Mouse (Mus musculus) embryonic fibroblast, embryonic 13.5 days (primary cell): ENCODE results near the gene Clip3.

Experiments
- CTCF ChIP-seq: IDR thresholded peaks from 2 replicates; pipeline ENCODE4 v1.5.1; 2011; ENCODE audit warnings: mild to moderate bottlenecking, control low read depth, low read length, moderate library complexity, borderline replicate concordance; ENCODE audit not compliant: insufficient read depth
- POLR2A ChIP-seq: IDR thresholded peaks from 2 replicates; pipeline ENCODE4 v1.6.1; 2011; ENCODE audit warnings: low read depth, mild to moderate bottlenecking, control low read depth, low read length, moderate library complexity

DNA sequence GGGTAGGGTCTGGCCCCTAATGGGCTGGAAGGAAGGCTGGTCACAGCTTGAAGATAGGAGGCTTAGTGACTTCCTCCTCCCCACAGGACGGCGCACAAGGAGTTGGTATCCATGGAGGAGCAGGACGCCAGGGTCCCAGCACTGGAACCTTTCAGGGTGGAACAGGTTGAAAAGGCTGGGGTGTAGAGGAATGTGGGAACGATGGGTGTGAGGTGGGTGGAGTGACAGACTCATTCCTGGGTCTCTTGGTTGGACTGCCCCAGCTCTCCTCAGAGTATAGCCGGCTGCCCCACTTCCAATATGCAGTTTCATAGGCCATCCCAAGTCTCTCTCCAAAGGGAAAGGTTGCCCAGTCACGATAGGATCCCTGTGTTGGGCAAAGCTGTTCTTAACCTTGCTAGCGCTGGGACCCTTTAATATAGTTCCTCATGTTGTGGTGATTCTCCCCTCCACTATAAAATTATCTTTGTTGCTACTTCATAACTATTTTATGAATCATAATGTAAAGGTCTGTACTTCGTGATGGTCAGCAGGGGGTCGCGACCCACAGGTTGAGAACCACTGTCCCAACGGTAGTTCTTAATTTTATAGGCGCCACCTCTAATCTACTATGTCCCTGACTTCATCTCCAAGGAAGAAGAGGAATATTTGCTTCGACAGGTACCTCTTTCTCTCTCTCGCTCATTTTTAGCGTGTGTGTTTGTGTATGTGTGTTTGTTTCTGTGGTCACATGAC, 18.0 kb downstream of the Clip3 start:
- TF ChIP-seq CTCF = no peak
- TF ChIP-seq POLR2A = no peak
